Mouse (Mus musculus) layer of hippocampus, adult 9-11 months (tissue): ENCODE results near the gene Magi2.

Experiments used
- DNase-seq: peaks from one replicate; pipeline ENCODE4 v3.0.0; 2022

The Magi2 gene

GRCm38 (mm10) chr5:20620596-20621511 lies 1394.0 kb downstream of the Magi2 start:
- no peak for DNase-seq

GRCm38 (mm10) chr5:20622417-20622816 lies 1395.6 kb downstream of the Magi2 start:
- no peak for DNase-seq

- no peak for DNase-seq
These were observed 1396.2 kb downstream of the Magi2 start for GRCm38 (mm10) chr5:20622837-20623573.

- no peak for DNase-seq
These were observed 1398.3 kb downstream of the Magi2 start for GRCm38 (mm10) chr5:20625117-20625516.

- DNase-seq, result no peak
These were observed 1402.2 kb downstream of the Magi2 start for GRCm38 (mm10) chr5:20628954-20629601.

- no peak for DNase-seq
These were observed 1407.4 kb downstream of the Magi2 start for GRCm38 (mm10) chr5:20634046-20634769.

- no peak for DNase-seq
These were observed 1408.0 kb downstream of the Magi2 start for GRCm38 (mm10) chr5:20634822-20635221.

GRCm38 (mm10) chr5:20637300-20637989 lies 1410.6 kb downstream of the Magi2 start:
- peak; percentile 34 for DNase-seq

- no peak for DNase-seq
These were observed 1415.4 kb downstream of the Magi2 start for GRCm38 (mm10) chr5:20642196-20642595.

GRCm38 (mm10) chr5:20643741-20644140 lies 1416.9 kb downstream of the Magi2 start:
- no peak for DNase-seq

GRCm38 (mm10) chr5:20646947-20647346 lies 1420.1 kb downstream of the Magi2 start:
- no peak for DNase-seq

- peak; percentile 30 for DNase-seq
These were observed 1426.8 kb downstream of the Magi2 start for GRCm38 (mm10) chr5:20653425-20654185.

- no peak for DNase-seq
These were observed 1428.1 kb downstream of the Magi2 start for GRCm38 (mm10) chr5:20654766-20655472.

GRCm38 (mm10) chr5:20657056-20657455 lies 1430.2 kb downstream of the Magi2 start:
- DNase-seq, result no peak

- no peak for DNase-seq
These were observed 1440.8 kb downstream of the Magi2 start for GRCm38 (mm10) chr5:20667601-20668000.

- no peak for DNase-seq
These were observed 1442.0 kb downstream of the Magi2 start for GRCm38 (mm10) chr5:20668736-20669355.

- no peak for DNase-seq
These were observed 1442.6 kb downstream of the Magi2 start for GRCm38 (mm10) chr5:20669456-20669855.

- DNase-seq, result peak; percentile 84
These were observed 1445.0 kb downstream of the Magi2 start for GRCm38 (mm10) chr5:20671826-20672225.

GRCm38 (mm10) chr5:20674523-20674922 lies 1447.7 kb downstream of the Magi2 start:
- DNase-seq, result no peak

GRCm38 (mm10) chr5:20675163-20675665 lies 1448.4 kb downstream of the Magi2 start:
- no peak for DNase-seq
